Mouse (Mus musculus) hindbrain, embryonic 10.5 days (tissue): Measurements from ENCODE around the gene Aldh3a2. TPM values are rescaled to one million over a fixed set of nuclear protein-coding genes. Genes with fewer than 3 reads are reported as not detected.

Experiments
- DNase-seq: peaks from one replicate; pipeline ENCODE4 v3.0.0-alpha.2; 2017; ENCODE audit warnings: low spot score
- H3K27ac ChIP-seq: fragments of 300-500 bp; sonication (generic); 2 replicates; pipeline ENCODE4 v1.5.1; 2016; ENCODE audit warnings: mild to moderate bottlenecking, moderate library complexity
- H3K27me3 ChIP-seq: fragments of 300-500 bp; sonication (generic); 2 replicates; pipeline ENCODE4 v1.6.1; 2016; ENCODE audit warnings: mild to moderate bottlenecking; ENCODE audit not compliant: poor library complexity, insufficient read depth, severe bottlenecking
- H3K36me3 ChIP-seq: fragments of 300-500 bp; sonication (generic); 2 replicates; pipeline ENCODE4 v1.6.1; 2016; ENCODE audit warnings: mild to moderate bottlenecking, moderate library complexity
- H3K4me1 ChIP-seq: fragments of 300-500 bp; sonication (generic); replicated peaks from 2 replicates; pipeline ENCODE4 v1.6.1; 2016; ENCODE audit warnings: mild to moderate bottlenecking
- H3K4me3 ChIP-seq: fragments of 300-500 bp; sonication (generic); 2 replicates; pipeline ENCODE4 v1.5.1; 2016; ENCODE audit warnings: mild to moderate bottlenecking, moderate library complexity
- H3K9me3 ChIP-seq: fragments of 300-500 bp; sonication (generic); 2 replicates; pipeline ENCODE4 v1.6.1; 2016; ENCODE audit warnings: mild to moderate bottlenecking, moderate library complexity
- WGBS: fragments of 180-500 bp; shearing (Covaris S2); methylation state at CpG from one replicate; pipeline ENCODE4 v1.1.7; 2016; 5-methylcytosine and 5-hydroxymethylcytosine counted together
- polyA plus RNA-seq: library from polyadenylated mRNA; unstranded; fragments of >200 nt; fragmentation: Nextera tagmentation; extraction: Ambion mirVana; gene quantifications from 2 replicates; pipeline ENCODE4 v1.2.1, GENCODE M21; 2016

Gene Aldh3a2
- polyA plus RNA-seq, 1 experiment from 2014 or later, result 23.6 TPM

- DNase-seq, result no peak
- Histone ChIP-seq H3K9me3 (no peaks in the 10 kb centered on the region), H3K36me3 (no peaks in the 10 kb centered on the region), H3K27me3 (no peaks in the 10 kb centered on the region), H3K4me1 (no peaks in the 10 kb centered on the region), H3K4me3 (no peak overlapping the region), H3K27ac (no peak overlapping the region)
- WGBS, result 82% methylated on average over 6 of the region's 6 CpGs
These were observed 43.0 kb downstream of the Aldh3a2 start for GRCm38 (mm10) chr11:61224234-61224744.

GRCm38 (mm10) chr11:61222971-61223745 lies 44.1 kb downstream of the Aldh3a2 start:
- H3K27me3 ChIP-seq, result no peaks in the 10 kb centered on the region
- no peak for DNase-seq
- H3K9me3 ChIP-seq, result no peaks in the 10 kb centered on the region
- no peak overlapping the region for H3K4me3 ChIP-seq
- H3K27ac ChIP-seq, result no peak overlapping the region
- no peaks in the 10 kb centered on the region for H3K36me3 ChIP-seq
- H3K4me1 ChIP-seq, result no peaks in the 10 kb centered on the region
- 93% methylated on average over 9 of the region's 9 CpGs for WGBS

GRCm38 (mm10) chr11:61222007-61222406 lies 45.3 kb downstream of the Aldh3a2 start:
- H3K27ac ChIP-seq, result no peak overlapping the region
- no peaks in the 10 kb centered on the region for H3K9me3 ChIP-seq
- H3K27me3 ChIP-seq, result no peaks in the 10 kb centered on the region
- 76% methylated on average over 1 of the region's 1 CpGs for WGBS
- no peak overlapping the region for H3K4me3 ChIP-seq
- H3K36me3 ChIP-seq, result no peaks in the 10 kb centered on the region
- DNase-seq, result no peak
- no peaks in the 10 kb centered on the region for H3K4me1 ChIP-seq

- no peaks in the 10 kb centered on the region for H3K27me3 ChIP-seq
- H3K4me1 ChIP-seq, result no peaks in the 10 kb centered on the region
- H3K4me3 ChIP-seq, result no peak overlapping the region
- 71% methylated on average over 9 of the region's 9 CpGs for WGBS
- H3K36me3 ChIP-seq, result no peaks in the 10 kb centered on the region
- no peak for DNase-seq
- no peaks in the 10 kb centered on the region for H3K9me3 ChIP-seq
- no peak overlapping the region for H3K27ac ChIP-seq
These were observed 46.9 kb downstream of the Aldh3a2 start for GRCm38 (mm10) chr11:61220156-61220881.

GRCm38 (mm10) chr11:61215936-61216335 lies 51.3 kb downstream of the Aldh3a2 start:
- DNase-seq, result no peak
- Histone ChIP-seq H3K4me3 (no peak overlapping the region), H3K27me3 (peaks cover 28% of the 10 kb centered on the region), H3K9me3 (no peaks in the 10 kb centered on the region), H3K36me3 (no peaks in the 10 kb centered on the region), H3K4me1 (0 out of 2 replicates have a peak, but pooled peaks cover 4% of the 10 kb centered on the region), H3K27ac (no peak overlapping the region)
- 90% methylated on average over 3 of the region's 3 CpGs for WGBS

GRCm38 (mm10) chr11:61212102-61212501 lies 55.2 kb downstream of the Aldh3a2 start:
- Histone ChIP-seq H3K36me3 (no peaks in the 10 kb centered on the region), H3K4me1 (0 out of 2 replicates have a peak, but pooled peaks cover 4% of the 10 kb centered on the region), H3K4me3 (no peak overlapping the region), H3K27ac (no peak overlapping the region), H3K27me3 (peaks cover 41% of the 10 kb centered on the region), H3K9me3 (no peaks in the 10 kb centered on the region)
- WGBS, result 37% methylated on average over 20 of the region's 20 CpGs
- no peak for DNase-seq

GRCm38 (mm10) chr11:61208316-61208715 lies 58.9 kb downstream of the Aldh3a2 start:
- DNase-seq, result no peak
- Histone ChIP-seq H3K4me3 (no peak overlapping the region), H3K9me3 (no peaks in the 10 kb centered on the region), H3K27me3 (peaks cover 35% of the 10 kb centered on the region), H3K27ac (no peak overlapping the region), H3K36me3 (no peaks in the 10 kb centered on the region), H3K4me1 (0 out of 2 replicates have a peak, but pooled peaks cover 4% of the 10 kb centered on the region)
- WGBS, result 84% methylated on average over 10 of the region's 10 CpGs

GRCm38 (mm10) chr11:61207487-61208246 lies 59.6 kb downstream of the Aldh3a2 start, which contains the start of gene Aldh3a1:
TSS of gene Aldh3a1 (plus strand) at chr11:61207537.
- no peaks in the 10 kb centered on the region for H3K36me3 ChIP-seq
- H3K27ac ChIP-seq, result no peak within 1 kb of the TSS
- H3K9me3 ChIP-seq, result no peaks in the 10 kb centered on the region
- H3K27me3 ChIP-seq, result peaks cover 28% of the 10 kb centered on the region
- DNase-seq, result no peak
- 0 out of 2 replicates have a peak, but pooled peaks cover 4% of the 10 kb centered on the region for H3K4me1 ChIP-seq
- WGBS, result 78% methylated on average over 10 of the region's 10 CpGs
- no peak within 1 kb of the TSS for H3K4me3 ChIP-seq

GRCm38 (mm10) chr11:61206136-61206535 lies 61.1 kb downstream of the Aldh3a2 start:
- no peaks in the 10 kb centered on the region for H3K36me3 ChIP-seq
- WGBS, result 96% methylated on average over 3 of the region's 3 CpGs

GRCm38 (mm10) chr11:61205167-61205950 lies 61.9 kb downstream of the Aldh3a2 start:
- H3K4me1 ChIP-seq, result no peaks in the 10 kb centered on the region
- H3K9me3 ChIP-seq, result no peaks in the 10 kb centered on the region
- 90% methylated on average over 10 of the region's 10 CpGs for WGBS
- no peaks in the 10 kb centered on the region for H3K36me3 ChIP-seq
- H3K4me3 ChIP-seq, result no peak overlapping the region
- no peak for DNase-seq
- H3K27ac ChIP-seq, result no peak overlapping the region
- peaks cover 8% of the 10 kb centered on the region; the same call in 1 of the 2 replicates for H3K27me3 ChIP-seq

More at GRCm38 (mm10) chr11:61206136-61206535, 61.1 kb downstream of the Aldh3a2 start:
- DNase-seq, result no peak
- peaks cover 14% of the 10 kb centered on the region; the same call in 1 of the 2 replicates for H3K27me3 ChIP-seq
- H3K9me3 ChIP-seq, result no peaks in the 10 kb centered on the region
- H3K4me1 ChIP-seq, result no peaks in the 10 kb centered on the region
- H3K27ac ChIP-seq, result no peak overlapping the region
- no peak overlapping the region for H3K4me3 ChIP-seq

- DNase-seq, result no peak
- 82% methylated on average over 2 of the region's 2 CpGs for WGBS
- H3K4me3 ChIP-seq, result no peak overlapping the region
- H3K36me3 ChIP-seq, result no peaks in the 10 kb centered on the region
- no peaks in the 10 kb centered on the region for H3K9me3 ChIP-seq
- no peaks in the 10 kb centered on the region for H3K27me3 ChIP-seq
- H3K27ac ChIP-seq, result no peak overlapping the region
- no peaks in the 10 kb centered on the region for H3K4me1 ChIP-seq
These were observed 64.5 kb downstream of the Aldh3a2 start for GRCm38 (mm10) chr11:61202810-61203209.

GRCm38 (mm10) chr11:61202186-61202585 lies 65.1 kb downstream of the Aldh3a2 start:
- Histone ChIP-seq H3K4me1 (no peaks in the 10 kb centered on the region), H3K4me3 (no peak overlapping the region), H3K36me3 (no peaks in the 10 kb centered on the region), H3K27ac (no peak overlapping the region), H3K9me3 (no peaks in the 10 kb centered on the region), H3K27me3 (no peaks in the 10 kb centered on the region)
- 72% methylated on average over 6 of the region's 6 CpGs for WGBS
- no peak for DNase-seq
